Mouse (Mus musculus): ENCODE results near the gene Mov10l1. TPM values are rescaled to one million over a fixed set of nuclear protein-coding genes. Genes with fewer than 3 reads are reported as not detected.

Mov10l1 gene
- polyA plus RNA-seq, 1 experiment from 2014 or later: not detected

GRCm38 (mm10) chr15:89063536-89063935 is 80.8 kb downstream of the Mov10l1 start:
- Histone ChIP-seq H3K36me3 (ENCODE audit: control insufficient read depth, insufficient read depth, low read length) (no peaks in the 10 kb centered on the region), H3K4me1 (ENCODE audit: control insufficient read depth, insufficient read depth, low read length) (no peaks in the 10 kb centered on the region), H3K9ac (ENCODE audit: low read depth, low read length) (no peak overlapping the region), H3K27me3 (ENCODE audit: control insufficient read depth, insufficient read depth, low read length) (peaks cover 55% of the 10 kb centered on the region), H3K4me2 (replicated peaks; ENCODE audit: low read depth, low read length) (no peak overlapping the region), H3K27ac (ENCODE audit: low read depth, low read length) (no peak overlapping the region), H3K9me3 (ENCODE audit: control insufficient read depth, low read length) (no peaks in the 10 kb centered on the region), H3K4me3 (ENCODE audit: low read length) (no peak overlapping the region)
- ATAC-seq (ENCODE audit: low FRiP score, low TSS enrichment): no peak
- 64% methylated on average over 6 of the region's 6 CpGs for WGBS

- H3K27ac ChIP-seq (ENCODE audit: low read depth, low read length): no peak overlapping the region
- no peak overlapping the region for H3K4me3 ChIP-seq (ENCODE audit: low read length)
- H3K9ac ChIP-seq (ENCODE audit: low read depth, low read length): no peak overlapping the region
- H3K27me3 ChIP-seq (ENCODE audit: control insufficient read depth, insufficient read depth, low read length): peaks cover 47% of the 10 kb centered on the region
- no peaks in the 10 kb centered on the region for H3K9me3 ChIP-seq (ENCODE audit: control insufficient read depth, low read length)
- no peaks in the 10 kb centered on the region for H3K36me3 ChIP-seq (ENCODE audit: control insufficient read depth, insufficient read depth, low read length)
- no peak overlapping the region for H3K4me2 ChIP-seq (replicated peaks; ENCODE audit: low read depth, low read length)
- no peak for ATAC-seq (ENCODE audit: low FRiP score, low TSS enrichment)
- H3K4me1 ChIP-seq (ENCODE audit: control insufficient read depth, insufficient read depth, low read length): no peaks in the 10 kb centered on the region
- 97% methylated on average over 5 of the region's 5 CpGs for WGBS
Measured at GRCm38 (mm10) chr15:89064891-89065290, 82.2 kb downstream of the Mov10l1 start.

- Histone ChIP-seq H3K9me3 (ENCODE audit: control insufficient read depth, low read length) (no peaks in the 10 kb centered on the region), H3K36me3 (ENCODE audit: control insufficient read depth, insufficient read depth, low read length) (no peaks in the 10 kb centered on the region), H3K27ac (ENCODE audit: low read depth, low read length) (no peak overlapping the region), H3K4me3 (ENCODE audit: low read length) (peak overlapping the region; percentile 14), H3K27me3 (ENCODE audit: control insufficient read depth, insufficient read depth, low read length) (peaks cover 33% of the 10 kb centered on the region), H3K4me2 (replicated peaks; ENCODE audit: low read depth, low read length) (peak overlapping the region; percentile 29), H3K4me1 (ENCODE audit: control insufficient read depth, insufficient read depth, low read length) (no peaks in the 10 kb centered on the region), H3K9ac (ENCODE audit: low read depth, low read length) (no peak overlapping the region)
- 23% methylated on average over 35 of the region's 35 CpGs for WGBS
- ATAC-seq (ENCODE audit: low FRiP score, low TSS enrichment): no peak
Measured at GRCm38 (mm10) chr15:89067609-89068008, 84.9 kb downstream of the Mov10l1 start.

- Histone ChIP-seq H3K4me1 (ENCODE audit: control insufficient read depth, insufficient read depth, low read length) (no peaks in the 10 kb centered on the region), H3K27ac (ENCODE audit: low read depth, low read length) (no peak overlapping the region), H3K36me3 (ENCODE audit: control insufficient read depth, insufficient read depth, low read length) (no peaks in the 10 kb centered on the region), H3K4me2 (replicated peaks; ENCODE audit: low read depth, low read length) (peak overlapping the region; percentile 29; the same call in 1 of the 2 replicates), H3K27me3 (ENCODE audit: control insufficient read depth, insufficient read depth, low read length) (peaks cover 33% of the 10 kb centered on the region), H3K9me3 (ENCODE audit: control insufficient read depth, low read length) (no peaks in the 10 kb centered on the region), H3K9ac (ENCODE audit: low read depth, low read length) (no peak overlapping the region), H3K4me3 (ENCODE audit: low read length) (peak overlapping the region; percentile 14; the same call in 1 of the 2 replicates)
- peak; percentile 38; the same call in 1 of the 2 replicates for ATAC-seq (ENCODE audit: low FRiP score, low TSS enrichment)
- 28% methylated on average over 26 of the region's 26 CpGs for WGBS
Measured at GRCm38 (mm10) chr15:89068226-89068625, 85.5 kb downstream of the Mov10l1 start.

- no peak overlapping the region for H3K27ac ChIP-seq (ENCODE audit: low read depth, low read length)
- H3K4me2 ChIP-seq (replicated peaks; ENCODE audit: low read depth, low read length): no peak overlapping the region
- H3K9ac ChIP-seq (ENCODE audit: low read depth, low read length): no peak overlapping the region
- 74% methylated on average over 19 of the region's 19 CpGs for WGBS
- ATAC-seq (ENCODE audit: low FRiP score, low TSS enrichment): no peak
- H3K9me3 ChIP-seq (ENCODE audit: control insufficient read depth, low read length): no peaks in the 10 kb centered on the region
- H3K36me3 ChIP-seq (ENCODE audit: control insufficient read depth, insufficient read depth, low read length): no peaks in the 10 kb centered on the region
- H3K4me1 ChIP-seq (ENCODE audit: control insufficient read depth, insufficient read depth, low read length): no peaks in the 10 kb centered on the region
- peaks cover 33% of the 10 kb centered on the region for H3K27me3 ChIP-seq (ENCODE audit: control insufficient read depth, insufficient read depth, low read length)
- no peak overlapping the region for H3K4me3 ChIP-seq (ENCODE audit: low read length)
Measured at GRCm38 (mm10) chr15:89069336-89069840, 86.7 kb downstream of the Mov10l1 start.

GRCm38 (mm10) chr15:89070606-89071005 is 87.9 kb downstream of the Mov10l1 start:
- H3K9ac ChIP-seq (ENCODE audit: low read depth, low read length): no peak overlapping the region
- H3K27me3 ChIP-seq (ENCODE audit: control insufficient read depth, insufficient read depth, low read length): peaks cover 33% of the 10 kb centered on the region

GRCm38 (mm10) chr15:89073993-89074603 is 91.4 kb downstream of the Mov10l1 start:
- Histone ChIP-seq H3K9ac (ENCODE audit: low read depth, low read length) (no peak overlapping the region), H3K4me1 (ENCODE audit: control insufficient read depth, insufficient read depth, low read length) (peaks cover 20% of the 10 kb centered on the region), H3K9me3 (ENCODE audit: control insufficient read depth, low read length) (no peaks in the 10 kb centered on the region), H3K4me3 (ENCODE audit: low read length) (no peak overlapping the region), H3K4me2 (replicated peaks; ENCODE audit: low read depth, low read length) (no peak overlapping the region), H3K36me3 (ENCODE audit: control insufficient read depth, insufficient read depth, low read length) (no peaks in the 10 kb centered on the region), H3K27me3 (ENCODE audit: control insufficient read depth, insufficient read depth, low read length) (0 out of 2 replicates have a peak, but pooled peaks cover 3% of the 10 kb centered on the region), H3K27ac (ENCODE audit: low read depth, low read length) (no peak overlapping the region)
- no peak for ATAC-seq (ENCODE audit: low FRiP score, low TSS enrichment)
- WGBS: 85% methylated on average over 10 of the region's 10 CpGs

More at GRCm38 (mm10) chr15:89070606-89071005, 87.9 kb downstream of the Mov10l1 start:
- Histone ChIP-seq H3K4me2 (replicated peaks; ENCODE audit: low read depth, low read length) (no peak overlapping the region), H3K4me3 (ENCODE audit: low read length) (no peak overlapping the region), H3K27ac (ENCODE audit: low read depth, low read length) (no peak overlapping the region), H3K4me1 (ENCODE audit: control insufficient read depth, insufficient read depth, low read length) (no peaks in the 10 kb centered on the region), H3K9me3 (ENCODE audit: control insufficient read depth, low read length) (no peaks in the 10 kb centered on the region), H3K36me3 (ENCODE audit: control insufficient read depth, insufficient read depth, low read length) (no peaks in the 10 kb centered on the region)
- 83% methylated on average over 24 of the region's 24 CpGs for WGBS
- no peak for ATAC-seq (ENCODE audit: low FRiP score, low TSS enrichment)

- Histone ChIP-seq H3K27me3 (ENCODE audit: control insufficient read depth, insufficient read depth, low read length) (0 out of 2 replicates have a peak, but pooled peaks cover 3% of the 10 kb centered on the region), H3K4me1 (ENCODE audit: control insufficient read depth, insufficient read depth, low read length) (peaks cover 20% of the 10 kb centered on the region), H3K4me2 (replicated peaks; ENCODE audit: low read depth, low read length) (peak within 1 kb of the TSS; percentile 89), H3K27ac (ENCODE audit: low read depth, low read length) (peak within 1 kb of the TSS; percentile 80), H3K9ac (ENCODE audit: low read depth, low read length) (peak within 1 kb of the TSS; percentile 86), H3K36me3 (ENCODE audit: control insufficient read depth, insufficient read depth, low read length) (peaks cover 2% of the 10 kb centered on the region; the same call in 1 of the 2 replicates), H3K4me3 (ENCODE audit: low read length) (peak within 1 kb of the TSS; percentile 67), H3K9me3 (ENCODE audit: control insufficient read depth, low read length) (no peaks in the 10 kb centered on the region)
- ATAC-seq (ENCODE audit: low FRiP score, low TSS enrichment): no peak
- 25% methylated on average over 11 of the region's 11 CpGs for WGBS
Measured at GRCm38 (mm10) chr15:89074613-89075477, 92.1 kb downstream of the Mov10l1 start, which contains the start of gene Trabd. TSS of gene Trabd (plus strand) at chr15:89075124.
